Mouse (Mus musculus) myocyte (in vitro differentiated cells): ENCODE results near the gene Abca3. TPM values are rescaled to one million over a fixed set of nuclear protein-coding genes. Genes with fewer than 3 reads are reported as not detected.

Source experiments
- H3K27me3 ChIP-seq: one replicate; pipeline ENCODE4 v1.6.1; 2011; ENCODE audit not compliant: control insufficient read depth, insufficient read depth, insufficient read length
- H3K36me3 ChIP-seq: one replicate; pipeline ENCODE4 v1.6.1; 2011; ENCODE audit not compliant: control insufficient read depth, insufficient read depth
- H3K4me2 ChIP-seq: one replicate; pipeline ENCODE4 v1.6.1; 2011; ENCODE audit warnings: low read depth, control low read depth
- H3K4me3 ChIP-seq: one replicate; pipeline ENCODE4 v1.5.1; 2011; ENCODE audit warnings: mild to moderate bottlenecking, control low read depth, moderate library complexity
- H3K79me2 ChIP-seq: one replicate; pipeline ENCODE4 v1.6.1; 2011; ENCODE audit not compliant: control insufficient read depth, insufficient read depth
- H3ac ChIP-seq: one replicate; pipeline ENCODE4 v1.6.1; 2011; ENCODE audit not compliant: control insufficient read depth, insufficient read length
- CEBPB ChIP-seq: IDR thresholded peaks from 2 replicates; pipeline ENCODE4 v1.6.1; 2011; ENCODE audit warnings: mild to moderate bottlenecking, moderate library complexity; ENCODE audit not compliant: poor library complexity, insufficient read depth, severe bottlenecking
- E2F4 ChIP-seq: IDR thresholded peaks from one replicate; pipeline ENCODE4 v1.6.1; 2011; ENCODE audit warnings: mild to moderate bottlenecking, control low read depth, moderate library complexity; ENCODE audit not compliant: insufficient read depth
- MAX ChIP-seq: IDR thresholded peaks from one replicate; pipeline ENCODE4 v1.6.1; 2011; ENCODE audit warnings: low read depth, mild to moderate bottlenecking, control low read depth
- MYOD1 ChIP-seq, 3 experiments: IDR thresholded peaks; one replicate each; pipeline ENCODE4 v1.6.1; 2011; ENCODE audit warnings: control low read depth in 2 of 3, low read depth in 2 of 3, mild to moderate bottlenecking in 2 of 3, moderate library complexity in 1 of 3; ENCODE audit not compliant: insufficient read length in 2 of 3, control insufficient read depth in 1 of 3
- MYOG ChIP-seq, 3 experiments: IDR thresholded peaks; one replicate each; pipeline ENCODE4 v1.6.1; 2011; ENCODE audit warnings: control low read depth in 2 of 3, low read depth in 2 of 3, mild to moderate bottlenecking in 2 of 3; ENCODE audit not compliant: insufficient read length in 2 of 3, control insufficient read depth in 1 of 3, insufficient read depth in 1 of 3
- POLR2A ChIP-seq: IDR thresholded peaks from one replicate; pipeline ENCODE4 v1.6.1; 2011; ENCODE audit warnings: low read depth, mild to moderate bottlenecking, control low read depth, moderate library complexity; ENCODE audit not compliant: insufficient read length
- POLR2AphosphoS2 ChIP-seq: IDR thresholded peaks from one replicate; pipeline ENCODE4 v1.6.1; 2011; ENCODE audit warnings: low read depth, control low read depth; ENCODE audit not compliant: insufficient read length
- REST ChIP-seq: IDR thresholded peaks from one replicate; pipeline ENCODE4 v1.6.1; 2011; ENCODE audit warnings: mild to moderate bottlenecking, control low read depth, moderate library complexity; ENCODE audit not compliant: insufficient read depth, insufficient read length
- SRF ChIP-seq: IDR thresholded peaks from one replicate; pipeline ENCODE4 v1.6.1; 2011; ENCODE audit warnings: low read depth; ENCODE audit not compliant: control insufficient read depth, insufficient read length
- TCF12 ChIP-seq: IDR thresholded peaks from one replicate; pipeline ENCODE4 v1.6.1; 2011; ENCODE audit warnings: mild to moderate bottlenecking, control low read depth; ENCODE audit not compliant: poor library complexity, insufficient read depth, severe bottlenecking
- TCF3 ChIP-seq: IDR thresholded peaks from one replicate; pipeline ENCODE4 v1.6.1; 2011; ENCODE audit warnings: low read depth, control low read depth; ENCODE audit not compliant: insufficient read length
- USF1 ChIP-seq: IDR thresholded peaks from one replicate; pipeline ENCODE4 v1.6.1; 2011; ENCODE audit warnings: low read depth, mild to moderate bottlenecking, control low read depth, moderate library complexity
- polyA plus RNA-seq: library from polyadenylated mRNA; unstranded; fragments of >200 nt; fragmentation: generic; extraction: Trizol; gene quantifications from one replicate; pipeline ENCODE4 v1.2.1, GENCODE M21; 2012; ENCODE audit warnings: missing spikeins

The Abca3 gene
- polyA plus RNA-seq, 1 experiment, result 1.4 TPM

GRCm38 (mm10) chr17:24402371-24402770 lies 50.6 kb downstream of the Abca3 start:
- Histone ChIP-seq H3K79me2 (no peaks in the 10 kb centered on the region), H3K27me3 (peaks cover 19% of the 10 kb centered on the region), H3ac (no peak overlapping the region), H3K4me2 (no peak overlapping the region), H3K4me3 (no peak overlapping the region), H3K36me3 (no peaks in the 10 kb centered on the region)
- TF ChIP-seq MAX (no peak), POLR2AphosphoS2 (peak; percentile 20)

DNA sequence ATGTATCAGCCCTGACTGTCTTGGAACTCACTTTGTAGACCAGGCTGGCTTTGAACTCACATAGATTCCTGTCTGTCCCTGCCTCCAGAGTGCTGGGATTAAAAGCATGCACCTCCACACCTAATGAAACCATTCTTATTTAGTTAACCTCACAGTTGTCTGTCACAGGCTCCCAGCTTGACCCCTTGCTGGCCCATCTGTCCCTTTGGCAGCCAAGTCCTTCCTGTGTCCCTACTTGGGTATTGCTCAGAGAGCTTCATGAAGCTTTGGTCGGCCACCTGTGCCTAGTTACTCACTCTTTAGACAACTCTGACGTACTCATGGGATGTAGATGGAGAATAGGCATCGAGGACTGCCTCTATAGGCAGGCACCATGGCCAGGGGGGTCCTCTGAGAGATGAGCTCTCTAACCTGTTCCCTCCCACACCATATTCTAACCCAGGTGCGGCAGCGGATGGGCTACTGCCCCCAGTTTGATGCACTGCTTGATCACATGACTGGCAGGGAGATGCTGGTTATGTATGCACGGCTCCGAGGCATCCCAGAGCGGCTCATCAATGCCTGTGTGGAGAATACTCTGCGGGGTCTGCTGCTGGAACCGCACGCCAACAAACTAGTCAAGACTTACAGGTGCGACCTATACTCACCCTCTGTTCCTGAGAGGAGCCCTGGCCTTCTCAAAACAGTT lies 55.5 kb downstream of the Abca3 start:
- H3K4me2 ChIP-seq, result no peak overlapping the region

GRCm38 (mm10) chr17:24413557-24414211 lies 61.9 kb downstream of the Abca3 start:
- H3ac ChIP-seq, result no peak overlapping the region
- H3K79me2 ChIP-seq, result peaks cover 40% of the 10 kb centered on the region
- H3K4me2 ChIP-seq, result peak overlapping the region; percentile 71
- H3K36me3 ChIP-seq, result peaks cover under 1% of the 10 kb centered on the region
- no peaks in the 10 kb centered on the region for H3K27me3 ChIP-seq
- no peak for TF ChIP-seq TCF12
- TF ChIP-seq REST, result no peak
- no peak for TF ChIP-seq MYOG (IDR thresholded peaks at IDR 0.05; ENCODE audit: control insufficient read depth in 1 of 3, insufficient read depth in 1 of 3, insufficient read length in 2 of 3, low read depth in 2 of 3)
- no peak for TF ChIP-seq POLR2A
- no peak for TF ChIP-seq MAX
- TF ChIP-seq MYOD1 (IDR thresholded peaks at IDR 0.05; ENCODE audit: control insufficient read depth in 1 of 3, insufficient read length in 2 of 3, low read depth in 2 of 3), result no peak
- no peak for TF ChIP-seq E2F4
- no peak for TF ChIP-seq CEBPB
- TF ChIP-seq POLR2AphosphoS2, result no peak
- no peak for TF ChIP-seq SRF
- TF ChIP-seq USF1, result no peak
- TF ChIP-seq TCF3, result no peak
- peak overlapping the region; percentile 92 for H3K4me3 ChIP-seq

More for the DNA sequence above, 55.5 kb downstream of the Abca3 start:
- H3K79me2 ChIP-seq, result no peaks in the 10 kb centered on the region
- no peak overlapping the region for H3K4me3 ChIP-seq
- TF ChIP-seq SRF, result no peak
- TF ChIP-seq POLR2AphosphoS2, result peak; percentile 61
- TF ChIP-seq POLR2A, result no peak
- H3K27me3 ChIP-seq, result no peaks in the 10 kb centered on the region
- H3ac ChIP-seq, result no peak overlapping the region
- no peaks in the 10 kb centered on the region for H3K36me3 ChIP-seq

- Histone ChIP-seq H3K36me3 (peaks cover 7% of the 10 kb centered on the region), H3K4me3 (peak within 1 kb of the TSS; percentile 92), H3K79me2 (peaks cover 47% of the 10 kb centered on the region), H3ac (peak within 1 kb of the TSS; percentile 17), H3K4me2 (peak within 1 kb of the TSS; percentile 99), H3K27me3 (no peaks in the 10 kb centered on the region)
- TF ChIP-seq MYOD1 (IDR thresholded peaks at IDR 0.05; ENCODE audit: control insufficient read depth in 1 of 3, insufficient read length in 2 of 3, low read depth in 2 of 3), result peak in 1 of 3 experiments; percentile 6
- no peak for TF ChIP-seq CEBPB
- no peak for TF ChIP-seq TCF12
- TF ChIP-seq MYOG (IDR thresholded peaks at IDR 0.05; ENCODE audit: control insufficient read depth in 1 of 3, insufficient read depth in 1 of 3, insufficient read length in 2 of 3, low read depth in 2 of 3), result no peak
- TF ChIP-seq REST, result no peak
- TF ChIP-seq MAX, result no peak
- peak; percentile 35 for TF ChIP-seq E2F4
- TF ChIP-seq USF1, result no peak
- no peak for TF ChIP-seq SRF
- TF ChIP-seq TCF3, result no peak
- TF ChIP-seq POLR2AphosphoS2, result peak; percentile 75
- peak; percentile 39 for TF ChIP-seq POLR2A
Measured at GRCm38 (mm10) chr17:24414230-24414976, 62.7 kb downstream of the Abca3 start, which contains the start of gene Rnps1. Rnps1 (plus strand) TSS chr17:24414565.

DNA sequence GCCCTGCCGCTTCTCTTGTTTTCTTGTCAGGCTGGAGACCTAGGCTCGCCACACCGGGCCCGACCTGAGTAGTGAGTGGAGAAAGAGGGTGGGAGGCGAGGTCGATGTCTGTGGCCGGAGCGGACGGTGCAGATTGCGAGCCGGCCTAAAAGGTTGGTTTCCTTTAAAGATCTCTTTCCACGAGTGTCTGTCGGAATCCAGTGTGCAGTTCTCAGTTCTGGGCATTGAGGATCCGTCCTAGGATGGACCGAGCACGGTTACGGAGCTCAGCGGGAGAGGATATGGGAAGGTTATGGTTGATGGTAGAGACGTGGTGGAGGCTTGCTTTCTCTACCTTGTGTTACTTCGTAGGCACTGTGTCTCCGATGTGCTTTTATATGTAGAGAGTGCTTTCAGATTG lies 63.3 kb downstream of the Abca3 start:
- H3K4me3 ChIP-seq, result peak overlapping the region; percentile 92
- peaks cover 53% of the 10 kb centered on the region for H3K79me2 ChIP-seq
- TF ChIP-seq MYOG (IDR thresholded peaks at IDR 0.05; ENCODE audit: control insufficient read depth in 1 of 3, insufficient read depth in 1 of 3, insufficient read length in 2 of 3, low read depth in 2 of 3) (no peak), SRF (no peak), E2F4 (no peak), REST (no peak), MYOD1 (IDR thresholded peaks at IDR 0.05; ENCODE audit: control insufficient read depth in 1 of 3, insufficient read length in 2 of 3, low read depth in 2 of 3) (no peak), TCF12 (no peak), POLR2A (no peak), MAX (no peak), USF1 (no peak), CEBPB (no peak), POLR2AphosphoS2 (no peak), TCF3 (no peak)
- peak overlapping the region; percentile 17 for H3ac ChIP-seq
- peak overlapping the region; percentile 99 for H3K4me2 ChIP-seq
- no peaks in the 10 kb centered on the region for H3K27me3 ChIP-seq
- H3K36me3 ChIP-seq, result peaks cover 11% of the 10 kb centered on the region
